Mouse (Mus musculus) bone marrow, adult 2 months (tissue): Measurements from ENCODE around the gene Agps.
"Not testable (repeated sequence)": the region's sequence is repeated elsewhere in the genome, so short reads cannot be mapped to it uniquely, and the experiment has no call there.

Experiments
- CTCF ChIP-seq: fragments of 200-500 bp; IDR thresholded peaks from 2 replicates; pipeline ENCODE4 v1.5.1; 2011; ENCODE audit warnings: low read length, control low read depth; ENCODE audit not compliant: control insufficient read depth, insufficient read depth
- POLR2A ChIP-seq: fragments of 200-500 bp; IDR thresholded peaks from 2 replicates; pipeline ENCODE4 v1.6.1; 2011; ENCODE audit warnings: low read depth, mild to moderate bottlenecking, control low read depth, low read length, borderline replicate concordance; ENCODE audit not compliant: control insufficient read depth

GRCm38 (mm10) chr2:75976070-75976469 is 144.1 kb downstream of the Agps start:
- not testable (repeated sequence) for TF ChIP-seq CTCF, POLR2A
